Mouse (Mus musculus) MEL (cell line): Measurements from ENCODE around the gene Dclk1. TPM values are rescaled to one million over a fixed set of nuclear protein-coding genes. Genes with fewer than 3 reads are reported as not detected.

Experiments used
- DNase-seq: peaks from one replicate; pipeline ENCODE4 v3.0.0; 2011; ENCODE audit warnings: low read depth, low spot score
- H3K27ac ChIP-seq: 2 replicates; pipeline ENCODE4 v1.5.1; 2012; ENCODE audit warnings: low read depth, mild to moderate bottlenecking, control low read depth, low read length, moderate library complexity; ENCODE audit not compliant: control insufficient read depth
- H3K27me3 ChIP-seq, 2 experiments: fragments of 150-350 bp in 1 of 2; sonication (generic) in 1 of 2; 2 replicates each; pipeline ENCODE4 v1.6.1; 2012; ENCODE audit warnings: low read length in 2 of 2, mild to moderate bottlenecking in 2 of 2, improper control_type of control experiment in 1 of 2, moderate library complexity in 1 of 2; ENCODE audit not compliant: insufficient read depth in 2 of 2, control insufficient read depth in 1 of 2
- H3K36me3 ChIP-seq, 2 experiments: 2 replicates each; pipeline ENCODE4 v1.6.1; 2012 to 2014; ENCODE audit warnings: low read length in 2 of 2, improper control_type of control experiment in 1 of 2, inconsistent platforms in 1 of 2, mild to moderate bottlenecking in 1 of 2; ENCODE audit not compliant: insufficient read depth in 2 of 2, control insufficient read depth in 1 of 2
- H3K4me1 ChIP-seq, 2 experiments: fragments of 150-350 bp in 1 of 2; sonication (generic) in 1 of 2; 2 replicates each; pipeline ENCODE4 v1.6.1; 2012; ENCODE audit warnings: low read length in 2 of 2, improper control_type of control experiment in 1 of 2, mild to moderate bottlenecking in 1 of 2; ENCODE audit not compliant: insufficient read depth in 2 of 2, control insufficient read depth in 1 of 2
- H3K4me3 ChIP-seq, 2 experiments: fragments of 150-350 bp in 1 of 2; sonication (generic) in 1 of 2; 2 replicates each; pipeline ENCODE4 v1.5.1; 2012; ENCODE audit warnings: low read depth in 2 of 2, low read length in 2 of 2, mild to moderate bottlenecking in 2 of 2, moderate library complexity in 2 of 2, control low read depth in 1 of 2, improper control_type of control experiment in 1 of 2; ENCODE audit not compliant: control insufficient read depth in 1 of 2, insufficient read depth in 1 of 2
- H3K79me2 ChIP-seq: 2 replicates; pipeline ENCODE4 v1.6.1; 2012; ENCODE audit warnings: mild to moderate bottlenecking, low read length, moderate library complexity; ENCODE audit not compliant: control insufficient read depth, poor library complexity, insufficient read depth
- H3K9ac ChIP-seq: 2 replicates; pipeline ENCODE4 v1.6.1; 2012; ENCODE audit warnings: low read depth, mild to moderate bottlenecking, control low read depth, low read length, moderate library complexity; ENCODE audit not compliant: control insufficient read depth, poor library complexity, severe bottlenecking
- H3K9me3 ChIP-seq: fragments of 150-350 bp; sonication (generic); replicated peaks from 2 replicates; pipeline ENCODE4 v1.6.1; 2012; ENCODE audit warnings: mild to moderate bottlenecking, low read length, improper control_type of control experiment, moderate library complexity; ENCODE audit not compliant: insufficient read depth
- CTCF ChIP-seq, 3 experiments: IDR thresholded peaks in 2 of 3; conservative IDR thresholded peaks in 1 of 3; 2 replicates each; pipeline ENCODE4 v1.5.1; 2011 to 2012; ENCODE audit warnings: low read length in 3 of 3, low read depth in 2 of 3, mild to moderate bottlenecking in 2 of 3, improper control_type of control experiment in 1 of 3, inconsistent platforms in 1 of 3, mixed read lengths in 1 of 3, moderate library complexity in 1 of 3; ENCODE audit not compliant: control insufficient read depth in 1 of 3, insufficient read depth in 1 of 3, poor library complexity in 1 of 3, severe bottlenecking in 1 of 3
- ELF1 ChIP-seq: IDR thresholded peaks from 2 replicates; pipeline ENCODE4 v1.6.1; 2014; ENCODE audit warnings: low read depth, mild to moderate bottlenecking, inconsistent platforms, low read length, improper control_type of control experiment, moderate library complexity
- EP300 ChIP-seq, 2 experiments: IDR thresholded peaks; 2 replicates each; pipeline ENCODE4 v1.6.1; 2011; ENCODE audit warnings: improper control_type of control experiment in 2 of 2, low read length in 2 of 2, low read depth in 1 of 2, mild to moderate bottlenecking in 1 of 2
- ETS1 ChIP-seq: IDR thresholded peaks from 2 replicates; pipeline ENCODE4 v1.6.1; 2012; ENCODE audit warnings: low read depth, mild to moderate bottlenecking, inconsistent platforms, low read length, improper control_type of control experiment, moderate library complexity
- GABPA ChIP-seq: IDR thresholded peaks from 2 replicates; pipeline ENCODE4 v1.6.1; 2012; ENCODE audit warnings: low read depth, mild to moderate bottlenecking, inconsistent platforms, low read length, improper control_type of control experiment, moderate library complexity
- GATA1 ChIP-seq: IDR thresholded peaks from 2 replicates; pipeline ENCODE4 v1.6.1; 2011; ENCODE audit warnings: low read depth, low read length, improper control_type of control experiment
- HCFC1 ChIP-seq: IDR thresholded peaks from 2 replicates; pipeline ENCODE4 v1.6.1; 2012; ENCODE audit warnings: low read depth, mild to moderate bottlenecking, inconsistent platforms, low read length, improper control_type of control experiment, moderate library complexity
- MAFK ChIP-seq: IDR thresholded peaks from 2 replicates; pipeline ENCODE4 v1.6.1; 2011; ENCODE audit warnings: low read depth, mild to moderate bottlenecking, low read length, improper control_type of control experiment, borderline replicate concordance
- MXI1 ChIP-seq: IDR thresholded peaks from 2 replicates; pipeline ENCODE4 v1.6.1; 2011; ENCODE audit warnings: mild to moderate bottlenecking, low read depth, low read length, improper control_type of control experiment
- MYB ChIP-seq: IDR thresholded peaks from 2 replicates; pipeline ENCODE4 v1.6.1; 2011; ENCODE audit warnings: mild to moderate bottlenecking, low read depth, low read length, improper control_type of control experiment
- RAD21 ChIP-seq: IDR thresholded peaks from 2 replicates; pipeline ENCODE4 v1.6.1; 2011; ENCODE audit warnings: mild to moderate bottlenecking, low read depth, low read length, improper control_type of control experiment
- TAL1 ChIP-seq: IDR thresholded peaks from 2 replicates; pipeline ENCODE4 v1.6.1; 2012; ENCODE audit warnings: mild to moderate bottlenecking, inconsistent platforms, low read length, moderate library complexity, mixed read lengths
- UBTF ChIP-seq: IDR thresholded peaks from 2 replicates; pipeline ENCODE4 v1.6.1; 2012; ENCODE audit warnings: low read depth, mild to moderate bottlenecking, inconsistent platforms, low read length, improper control_type of control experiment, moderate library complexity, borderline replicate concordance; ENCODE audit not compliant: insufficient read depth
- polyA plus RNA-seq, 2 experiments: library from polyadenylated mRNA; stranded (reverse) in 1 of 2; unstranded in 1 of 2; fragments of >175 nt in 1 of 2; fragments of >200 nt in 1 of 2; gene quantifications; 2 replicates each; pipeline versions ENCODE4 v1.2.1 to v1.2.4; 2012; ENCODE audit warnings: low replicate concordance in 2 of 2, low read depth in 1 of 2; ENCODE audit not compliant: insufficient read length in 2 of 2, insufficient read depth in 1 of 2, missing spikeins in 1 of 2
- total RNA-seq: library from RNA; depleted of rRNA; stranded (reverse); fragments of 300-350 nt; gene quantifications from 2 replicates; pipeline ENCODE4 v1.2.3, GENCODE M21; 2012

Dclk1 gene
- total and polyA plus RNA-seq, 3 experiments: not detected

GRCm38 (mm10) chr3:55569539-55569938 is 327.4 kb downstream of the Dclk1 start:
- H3K9ac ChIP-seq: no peak overlapping the region
- no peaks in the 10 kb centered on the region for H3K9me3 ChIP-seq
- no peaks in the 10 kb centered on the region for H3K27me3 ChIP-seq
- TF ChIP-seq MAFK (no peak), ETS1 (no peak), TAL1 (no peak), MXI1 (no peak), GABPA (no peak), EP300 (IDR thresholded peaks at IDR 0.05; ENCODE audit: low read depth in 1 of 2, low read length in 2 of 2) (no peak)
- H3K27ac ChIP-seq: no peak overlapping the region
- no peaks in the 10 kb centered on the region for H3K36me3 ChIP-seq
- no peaks in the 10 kb centered on the region for H3K79me2 ChIP-seq
- no peaks in the 10 kb centered on the region for H3K4me1 ChIP-seq
- H3K4me3 ChIP-seq: no peak overlapping the region
- no peak for DNase-seq

GRCm38 (mm10) chr3:55571034-55571433 is 328.9 kb downstream of the Dclk1 start:
- H3K27me3 ChIP-seq: no peaks in the 10 kb centered on the region
- no peaks in the 10 kb centered on the region for H3K4me1 ChIP-seq
- H3K9me3 ChIP-seq: no peaks in the 10 kb centered on the region
- H3K79me2 ChIP-seq: no peaks in the 10 kb centered on the region
- no peak overlapping the region for H3K4me3 ChIP-seq
- H3K27ac ChIP-seq: no peak overlapping the region
- no peaks in the 10 kb centered on the region for H3K36me3 ChIP-seq
- no peak for DNase-seq
- TF ChIP-seq RAD21: no peak
- TF ChIP-seq CTCF (IDR thresholded peaks at IDR 0.05 in 2 of 3, conservative IDR thresholded peaks at IDR 0.05 in 1 of 3; ENCODE audit: control insufficient read depth in 1 of 3, insufficient read depth in 1 of 3, low read depth in 2 of 3, low read length in 3 of 3, poor library complexity in 1 of 3, severe bottlenecking in 1 of 3): no peak
- TF ChIP-seq GATA1: no peak
- TF ChIP-seq MXI1: no peak
- no peak for TF ChIP-seq MYB
- no peak for TF ChIP-seq HCFC1
- TF ChIP-seq UBTF: no peak
- H3K9ac ChIP-seq: no peak overlapping the region

DNA sequence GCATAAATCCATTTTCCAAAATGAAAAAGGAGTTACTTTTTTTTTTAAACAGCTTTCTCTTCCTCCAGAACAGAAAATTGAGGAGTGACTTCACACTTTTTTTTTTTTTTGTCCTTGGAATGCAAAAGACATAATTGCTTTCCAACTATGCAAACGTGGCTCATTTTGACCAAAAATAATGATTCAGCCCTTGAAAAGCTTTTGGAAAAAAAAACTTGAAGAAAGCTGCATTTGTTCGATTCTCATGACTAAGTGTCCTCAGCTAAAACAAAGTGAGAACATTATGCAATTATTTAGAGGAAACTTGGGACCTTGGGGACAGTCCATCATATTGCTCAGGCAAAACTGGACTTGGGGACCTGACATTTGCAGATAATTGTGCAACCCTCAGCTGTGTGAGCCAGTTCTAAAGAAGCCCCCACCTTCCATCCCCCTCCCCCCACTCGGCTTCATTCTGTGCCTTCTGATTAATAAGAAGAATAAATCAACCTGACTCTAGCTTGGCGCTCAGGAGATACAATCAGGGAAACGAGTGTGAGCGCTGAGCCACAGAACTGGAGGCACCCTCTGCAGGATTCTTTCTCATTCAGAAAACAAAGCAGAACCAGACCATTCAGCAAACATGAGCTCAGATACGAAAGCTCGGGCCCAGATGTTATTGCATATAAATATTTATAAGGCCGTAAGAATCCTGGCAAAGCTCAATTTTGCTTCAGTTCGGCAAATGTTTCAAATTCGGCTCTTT is 329.6 kb downstream of the Dclk1 start:
- H3K36me3 ChIP-seq: no peaks in the 10 kb centered on the region
- no peaks in the 10 kb centered on the region for H3K9me3 ChIP-seq
- TF ChIP-seq CTCF (IDR thresholded peaks at IDR 0.05 in 2 of 3, conservative IDR thresholded peaks at IDR 0.05 in 1 of 3; ENCODE audit: control insufficient read depth in 1 of 3, insufficient read depth in 1 of 3, low read depth in 2 of 3, low read length in 3 of 3, poor library complexity in 1 of 3, severe bottlenecking in 1 of 3): no peak
- TF ChIP-seq ELF1: no peak

More for the DNA sequence above, 329.6 kb downstream of the Dclk1 start:
- no peak overlapping the region for H3K4me3 ChIP-seq
- no peaks in the 10 kb centered on the region for H3K79me2 ChIP-seq
- H3K27me3 ChIP-seq: no peaks in the 10 kb centered on the region
- no peak for DNase-seq
- H3K9ac ChIP-seq: no peak overlapping the region
- no peaks in the 10 kb centered on the region for H3K4me1 ChIP-seq
- no peak overlapping the region for H3K27ac ChIP-seq
